Mouse (Mus musculus) E14TG2a.4 (cell line): Measurements from ENCODE around the gene Riox1.

Source experiments
- CTCF ChIP-seq: conservative IDR thresholded peaks from 2 replicates; pipeline ENCODE4 v1.5.1; 2014; ENCODE audit warnings: low read length
- NANOG ChIP-seq: IDR thresholded peaks from 2 replicates; pipeline ENCODE4 v1.6.1; 2014; ENCODE audit warnings: borderline replicate concordance, low read length, mixed read lengths
- POU5F1 ChIP-seq: IDR thresholded peaks from 2 replicates; pipeline ENCODE4 v1.6.1; 2014; ENCODE audit warnings: low read length, borderline replicate concordance

GRCm38 (mm10) chr12:83920721-83921441, 29.5 kb upstream of the Riox1 start:
- TF ChIP-seq CTCF, result no peak
- TF ChIP-seq POU5F1, result no peak
- TF ChIP-seq NANOG, result no peak
